Mouse (Mus musculus): Measurements from ENCODE around the gene Zfp799.

The Zfp799 gene

DNA sequence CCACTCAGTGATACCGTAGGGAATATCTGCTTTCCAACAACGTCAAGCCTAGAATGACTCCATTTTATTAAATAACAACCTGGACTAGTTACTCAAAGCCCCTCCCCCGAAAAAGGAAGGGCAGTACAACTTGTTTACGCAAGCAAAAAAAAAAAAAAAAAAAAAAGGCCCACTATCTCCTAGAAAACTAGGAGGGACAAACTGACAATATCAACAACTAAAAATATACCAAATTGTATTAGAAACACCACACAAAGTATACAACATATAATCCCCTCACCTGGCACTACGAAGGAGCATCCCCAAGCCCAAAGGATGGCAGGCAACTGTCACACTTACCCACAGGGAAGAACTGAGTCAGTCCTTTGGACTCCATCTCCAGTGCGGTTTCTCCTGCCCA, 43.1 kb downstream of the Zfp799 start:
- no peak for DNase-seq

GRCm38 (mm10) chr17:32785656-32786055, 44.4 kb downstream of the Zfp799 start:
- no peak for DNase-seq

- DNase-seq = no peak
Observed at GRCm38 (mm10) chr17:32777564-32777963, 52.5 kb downstream of the Zfp799 start.

GRCm38 (mm10) chr17:32771213-32771612, 58.8 kb downstream of the Zfp799 start:
- DNase-seq = peak in 1 of 2 experiments; percentile 18

GRCm38 (mm10) chr17:32766422-32766821, 63.6 kb downstream of the Zfp799 start:
- no peak for DNase-seq
